Mouse (Mus musculus) liver, postnatal 0 days (tissue): Measurements from ENCODE around the gene Msi2.

Experiments
- CTCF ChIP-seq: sonication (generic); IDR thresholded peaks from 2 replicates; pipeline ENCODE4 v1.5.1; 2016; ENCODE audit warnings: antibody characterized with exemption, low read depth
- EP300 ChIP-seq: IDR thresholded peaks from 2 replicates; pipeline ENCODE4 v1.6.1; 2016; ENCODE audit warnings: antibody characterized with exemption, low read depth, mild to moderate bottlenecking

DNA sequence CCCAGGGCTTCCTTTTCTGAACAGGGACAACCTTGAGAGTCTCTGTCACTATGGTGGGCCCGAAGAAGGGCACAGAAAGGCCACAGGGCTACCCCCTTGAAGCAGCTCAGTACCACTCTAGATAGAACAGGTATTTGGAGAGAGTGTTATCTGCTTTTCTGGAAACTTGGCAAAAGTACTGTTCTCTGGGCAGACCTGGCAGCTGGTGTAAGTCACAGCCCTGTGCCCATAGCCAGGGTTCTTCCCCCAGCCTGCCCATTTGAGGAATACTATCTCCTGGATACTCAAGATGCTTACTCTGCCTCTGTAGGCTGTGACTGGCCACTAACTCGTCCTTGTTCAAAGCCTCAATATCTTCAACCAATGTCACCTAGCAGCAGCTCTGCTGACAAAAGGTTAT lies 338.7 kb downstream of the Msi2 start:
- no peak for TF ChIP-seq CTCF
- no peak for TF ChIP-seq EP300
